Comparison of ENCODE assay signal across 19 mouse cellular contexts in the genomic region with DNA sequence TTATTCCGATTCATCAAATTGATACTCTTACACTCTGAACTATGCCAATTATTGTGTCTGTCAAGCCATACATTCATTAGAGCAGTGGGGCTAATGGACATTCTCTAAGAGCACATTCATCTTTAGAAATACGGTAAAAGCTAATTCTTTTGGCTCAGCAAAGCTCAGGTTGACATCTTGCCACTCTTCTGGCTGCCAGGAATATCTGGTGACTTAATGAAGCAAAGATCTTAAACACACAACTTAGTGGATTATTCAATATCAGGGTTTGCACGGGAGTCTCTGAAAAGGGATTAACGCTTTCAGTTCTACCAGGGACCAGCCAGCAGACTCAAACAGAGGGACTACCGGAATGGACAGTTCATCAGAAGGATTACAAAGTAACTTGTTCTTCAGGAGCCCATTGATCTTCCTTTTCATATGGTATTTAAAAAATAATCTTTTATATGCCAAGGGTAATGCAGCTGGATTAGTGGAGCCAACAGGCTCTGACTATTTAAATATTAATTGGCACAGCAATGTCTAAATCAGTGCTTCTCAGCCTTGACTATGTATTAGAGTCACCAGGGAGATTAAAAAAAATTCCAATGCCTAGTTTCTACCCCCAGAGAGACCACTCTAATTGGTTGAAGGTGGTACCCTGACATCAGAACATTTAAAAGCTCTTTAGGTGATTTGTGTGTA.
A peak's percentile ranks its signal among the peaks of the same experiment; 100 is the strongest.
DNase-seq lines count a peak whose midpoint lies in the region; ATAC-seq lines count a peak whose summit lies in the region.
"Had no signal": no experiment of that assay in that cellular context is flagged by ENCODE, and none has a peak within 500 bp of the region (broad histone marks: within the 10 kb centered on the region; RNA-seq: fewer than 3 reads in every experiment).

No protein-coding gene starts in this region.

- peak; percentile 86 for DNase-seq in midbrain, embryonic 11.5 days (ENCODE audit: low spot score, missing footprints)
- no peak for DNase-seq in midbrain, embryonic 10.5 days (ENCODE audit: low spot score)
- DNase-seq in retina, embryonic 14.5 days (ENCODE audit: low spot score) = peak; percentile 25
- no peak for DNase-seq in retina, postnatal 1 day
- DNase-seq: adrenal gland, postnatal 10 days; cerebellum, adult 11-12 months; cerebellum, adult 9-10 months; cerebellum, postnatal 25 days; gastrocnemius, adult 2 months; gastrocnemius, postnatal 25 days; heart, postnatal 36 days had no signal

- no peaks in the 10 kb centered on the region for H3K9me3 ChIP-seq in forebrain, embryonic 12.5 days
- no peaks in the 10 kb centered on the region for H3K9me3 ChIP-seq in forebrain, embryonic 16.5 days (ENCODE audit: control insufficient read depth, low read length)
- H3K9me3 ChIP-seq in midbrain, embryonic 11.5 days (ENCODE audit: control insufficient read depth, low read length) = no peaks in the 10 kb centered on the region
- no peaks in the 10 kb centered on the region for H3K9me3 ChIP-seq in midbrain, embryonic 10.5 days (replicated peaks)
- H3K9me3 ChIP-seq in midbrain, embryonic 16.5 days (replicated peaks; ENCODE audit: control insufficient read depth, low read length, poor library complexity, severe bottlenecking) = no peaks in the 10 kb centered on the region
- H3K9me3 ChIP-seq in heart, embryonic 11.5 days (replicated peaks; ENCODE audit: control insufficient read depth, low read length) = no peaks in the 10 kb centered on the region
- H3K9me3 ChIP-seq: embryonic facial prominence, embryonic 10.5 days; heart, embryonic 13.5 days; hindbrain, embryonic 15.5 days had no signal

- H3K27me3 ChIP-seq in forebrain, embryonic 12.5 days = peaks cover 7% of the 10 kb centered on the region; the same call in 1 of the 2 replicates
- no peaks in the 10 kb centered on the region for H3K27me3 ChIP-seq in forebrain, embryonic 16.5 days (replicated peaks; ENCODE audit: control insufficient read depth, insufficient read depth, low read length)
- H3K27me3 ChIP-seq in midbrain, embryonic 11.5 days (ENCODE audit: control insufficient read depth, insufficient read depth, low read length) = no peaks in the 10 kb centered on the region; the same call in 1 of the 2 replicates
- H3K27me3 ChIP-seq in midbrain, embryonic 10.5 days (ENCODE audit: low read depth, poor library complexity, severe bottlenecking) = peaks cover 29% of the 10 kb centered on the region
- no peaks in the 10 kb centered on the region for H3K27me3 ChIP-seq in midbrain, embryonic 16.5 days (ENCODE audit: control insufficient read depth, insufficient read depth, low read depth, low read length)
- no peaks in the 10 kb centered on the region for H3K27me3 ChIP-seq in heart, embryonic 11.5 days (ENCODE audit: control insufficient read depth, insufficient read depth, low read length)
- H3K27me3 ChIP-seq: heart, embryonic 13.5 days; hindbrain, embryonic 15.5 days had no signal

- H3K4me3 ChIP-seq in forebrain, embryonic 12.5 days (replicated peaks) = no peak overlapping the region
- H3K4me3 ChIP-seq in forebrain, embryonic 16.5 days (replicated peaks; ENCODE audit: low read length) = no peak overlapping the region
- no peak overlapping the region for H3K4me3 ChIP-seq in midbrain, embryonic 11.5 days (ENCODE audit: low read depth, low read length)
- no peak overlapping the region for H3K4me3 ChIP-seq in midbrain, embryonic 10.5 days
- H3K4me3 ChIP-seq in midbrain, embryonic 16.5 days (ENCODE audit: low read depth, low read length) = no peak overlapping the region
- H3K4me3 ChIP-seq in heart, embryonic 11.5 days (ENCODE audit: low read depth, low read length) = no peak overlapping the region
- H3K4me3 ChIP-seq: embryonic facial prominence, embryonic 10.5 days; erythroblast, embryonic 14.5 days; gastrocnemius, adult 2 months; heart, embryonic 13.5 days; hindbrain, embryonic 15.5 days had no signal

- H3K4me1 ChIP-seq in forebrain, embryonic 12.5 days = peaks cover 5% of the 10 kb centered on the region
- peaks cover 7% of the 10 kb centered on the region for H3K4me1 ChIP-seq in forebrain, embryonic 16.5 days (replicated peaks; ENCODE audit: control insufficient read depth, insufficient read depth, low read length)
- peaks cover 4% of the 10 kb centered on the region; the same call in 1 of the 2 replicates for H3K4me1 ChIP-seq in midbrain, embryonic 11.5 days (ENCODE audit: control insufficient read depth, insufficient read depth, low read length)
- H3K4me1 ChIP-seq in midbrain, embryonic 10.5 days = peaks cover 23% of the 10 kb centered on the region
- H3K4me1 ChIP-seq in midbrain, embryonic 16.5 days (ENCODE audit: control insufficient read depth, insufficient read depth, low read length) = peaks cover 3% of the 10 kb centered on the region; the same call in 1 of the 2 replicates
- peaks cover 6% of the 10 kb centered on the region for H3K4me1 ChIP-seq in heart, embryonic 11.5 days (ENCODE audit: control insufficient read depth, insufficient read depth, low read length)

- ATAC-seq in forebrain, embryonic 12.5 days (ENCODE audit: low FRiP score) = peak; percentile 58; the same call in 1 of the 2 replicates
- ATAC-seq in forebrain, embryonic 16.5 days = no peak; the same call in none of the 2 replicates
- peak; percentile 56 for ATAC-seq in midbrain, embryonic 11.5 days (ENCODE audit: low FRiP score)
- peak; percentile 68; the same call in 1 of the 2 replicates for ATAC-seq in midbrain, embryonic 16.5 days
- no peak for ATAC-seq in heart, embryonic 11.5 days (replicated peaks; ENCODE audit: insufficient number of reproducible peaks, low FRiP score, low TSS enrichment)

- H3K9ac ChIP-seq in forebrain, embryonic 12.5 days = no peak overlapping the region
- no peak overlapping the region for H3K9ac ChIP-seq in forebrain, embryonic 16.5 days (replicated peaks; ENCODE audit: low read depth, low read length)
- H3K9ac ChIP-seq in midbrain, embryonic 11.5 days (ENCODE audit: low read length) = no peak overlapping the region
- H3K9ac ChIP-seq in midbrain, embryonic 16.5 days (ENCODE audit: low read depth, low read length) = no peak overlapping the region
- H3K9ac ChIP-seq in heart, embryonic 11.5 days (ENCODE audit: low read depth, low read length) = no peak overlapping the region
- H3K9ac ChIP-seq: heart, embryonic 13.5 days; hindbrain, embryonic 15.5 days had no signal

- 17% methylated on average over 5 of the region's 5 CpGs for WGBS in forebrain, embryonic 12.5 days
- WGBS in forebrain, embryonic 16.5 days = 8% methylated on average over 5 of the region's 5 CpGs
- 23% methylated on average over 5 of the region's 5 CpGs for WGBS in midbrain, embryonic 11.5 days
- 42% methylated on average over 5 of the region's 5 CpGs for WGBS in midbrain, embryonic 10.5 days
- 18% methylated on average over 5 of the region's 5 CpGs for WGBS in midbrain, embryonic 16.5 days
- WGBS in heart, embryonic 11.5 days (ENCODE audit: insufficient replicate concordance) = 55% methylated on average over 5 of the region's 5 CpGs

- H3K36me3 ChIP-seq in forebrain, embryonic 12.5 days (replicated peaks) = no peaks in the 10 kb centered on the region
- no peaks in the 10 kb centered on the region for H3K36me3 ChIP-seq in forebrain, embryonic 16.5 days (ENCODE audit: control insufficient read depth, insufficient read depth)
- H3K36me3 ChIP-seq in midbrain, embryonic 11.5 days (ENCODE audit: control insufficient read depth, insufficient read depth, low read length) = no peaks in the 10 kb centered on the region
- H3K36me3 ChIP-seq in midbrain, embryonic 10.5 days = no peaks in the 10 kb centered on the region
- H3K36me3 ChIP-seq in midbrain, embryonic 16.5 days (ENCODE audit: control insufficient read depth, insufficient read depth, low read length) = no peaks in the 10 kb centered on the region
- no peaks in the 10 kb centered on the region for H3K36me3 ChIP-seq in heart, embryonic 11.5 days (ENCODE audit: control insufficient read depth, insufficient read depth, low read length)
- H3K36me3 ChIP-seq: embryonic facial prominence, embryonic 10.5 days; heart, embryonic 13.5 days; hindbrain, embryonic 15.5 days had no signal

- no peak overlapping the region for H3K27ac ChIP-seq in forebrain, embryonic 12.5 days
- no peak overlapping the region for H3K27ac ChIP-seq in forebrain, embryonic 16.5 days (ENCODE audit: low read length)
- H3K27ac ChIP-seq in midbrain, embryonic 11.5 days (ENCODE audit: low read depth, low read length) = no peak overlapping the region
- no peak overlapping the region for H3K27ac ChIP-seq in midbrain, embryonic 10.5 days (replicated peaks)
- H3K27ac ChIP-seq in midbrain, embryonic 16.5 days (ENCODE audit: low read length) = no peak overlapping the region
- H3K27ac ChIP-seq in heart, embryonic 11.5 days (ENCODE audit: low read depth, low read length) = no peak overlapping the region
- H3K27ac ChIP-seq: embryonic facial prominence, embryonic 10.5 days; gastrocnemius, adult 2 months; heart, embryonic 13.5 days; hindbrain, embryonic 15.5 days had no signal

- H3K4me2 ChIP-seq in forebrain, embryonic 12.5 days = no peak overlapping the region
- H3K4me2 ChIP-seq in forebrain, embryonic 16.5 days (ENCODE audit: low read length) = no peak overlapping the region
- no peak overlapping the region for H3K4me2 ChIP-seq in midbrain, embryonic 11.5 days
- no peak overlapping the region for H3K4me2 ChIP-seq in midbrain, embryonic 16.5 days (ENCODE audit: low read length)
- no peak overlapping the region for H3K4me2 ChIP-seq in heart, embryonic 11.5 days
- H3K4me2 ChIP-seq: heart, embryonic 13.5 days; hindbrain, embryonic 15.5 days had no signal

Comparison
In these comparisons a context has a peak if more than half of its experiments do, and no peak if none do; other contexts are left out.
1. ATAC-seq: peak in forebrain, embryonic 12.5 days (single experiment), midbrain, embryonic 11.5 days (single experiment) and midbrain, embryonic 16.5 days (single experiment); none in forebrain, embryonic 16.5 days (single experiment) and heart, embryonic 11.5 days (single experiment).
2. DNase-seq: peak in midbrain, embryonic 11.5 days (single experiment) and retina, embryonic 14.5 days (single experiment); none in midbrain, embryonic 10.5 days (single experiment) and retina, postnatal 1 day (single experiment).